Comparison of ENCODE assay signal across 8 mouse cellular contexts in the genomic region with DNA sequence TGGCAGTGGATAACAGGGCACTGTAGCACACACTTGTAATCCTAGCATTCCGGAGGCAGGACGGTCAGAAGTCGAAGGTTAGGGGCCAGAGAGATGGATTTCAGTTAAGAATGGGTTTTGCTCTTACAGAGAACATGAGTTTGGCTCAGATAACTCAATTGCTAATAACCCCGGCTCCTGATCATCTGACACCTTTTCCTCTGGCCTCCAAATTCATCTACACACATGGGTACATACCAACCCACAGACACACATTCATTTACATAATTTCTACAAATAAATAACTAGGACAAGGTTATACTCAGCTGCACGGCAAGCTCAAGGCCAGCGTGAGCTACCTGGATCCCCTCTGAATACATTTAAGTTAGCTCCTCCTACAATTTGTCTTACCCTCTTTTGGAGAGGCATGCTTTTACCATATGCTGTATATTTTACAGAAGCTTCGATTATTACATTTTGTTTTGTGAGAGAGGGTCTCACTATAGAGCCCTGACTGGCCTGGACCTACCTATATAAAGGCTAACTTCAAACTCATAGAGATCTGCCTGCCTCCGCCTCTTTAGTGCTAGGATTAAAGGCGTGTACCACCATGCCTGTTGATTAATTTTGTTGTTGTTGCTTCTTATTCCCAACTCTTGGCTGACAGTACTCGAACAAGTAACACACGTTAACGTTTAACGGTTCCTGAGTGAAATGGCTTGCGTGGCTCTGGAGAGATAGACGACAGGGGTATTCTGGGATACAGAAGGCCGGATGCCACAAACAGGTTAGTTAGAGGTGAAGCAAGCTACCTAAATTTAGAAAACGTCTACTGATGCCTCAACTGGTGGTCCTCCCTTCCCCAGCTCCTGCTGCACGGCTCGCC. TPM values are rescaled to one million over a fixed set of nuclear protein-coding genes. Genes with fewer than 3 reads are reported as not detected.
DNase-seq lines count a peak whose midpoint lies in the region; ATAC-seq and TF ChIP-seq lines count a peak whose summit lies in the region.

No protein-coding gene starts in this region.

- peak overlapping the region; percentile 54 for H3K4me2 ChIP-seq in limb, embryonic 11.5 days (ENCODE audit: low read depth, severe bottlenecking)
- peak overlapping the region; percentile 83 for H3K4me2 ChIP-seq in neural tube, embryonic 15.5 days

- H3K9me3 ChIP-seq in limb, embryonic 11.5 days (ENCODE audit: control insufficient read depth, low read length), result no peaks in the 10 kb centered on the region
- H3K9me3 ChIP-seq in neural tube, embryonic 15.5 days (replicated peaks), result no peaks in the 10 kb centered on the region

- peak overlapping the region; percentile 87 for H3K4me3 ChIP-seq in embryonic fibroblast, embryonic 13.5 days (ENCODE audit: insufficient read depth, low read length)
- H3K4me3 ChIP-seq in limb, embryonic 11.5 days (ENCODE audit: low read depth, low read length), result peak overlapping the region; percentile 78
- peak overlapping the region; percentile 87 for H3K4me3 ChIP-seq in neural tube, embryonic 15.5 days (replicated peaks)

- no peak for ATAC-seq in limb, embryonic 11.5 days (ENCODE audit: insufficient number of reproducible peaks, low FRiP score, low TSS enrichment, low read depth)
- peak; percentile 48; the same call in 1 of the 2 replicates for ATAC-seq in neural tube, embryonic 15.5 days (ENCODE audit: low FRiP score)

- peak; percentile 8 for DNase-seq in retina, embryonic 14.5 days (ENCODE audit: low spot score)
- no peak for DNase-seq in retina, postnatal 1 day
- DNase-seq in limb, embryonic 11.5 days (ENCODE audit: low spot score), result no peak
- no peak for DNase-seq in urinary bladder, postnatal 4 days (ENCODE audit: low spot score in 2 of 2)
- DNase-seq in right cerebral cortex, postnatal 36 days (ENCODE audit: low spot score in 2 of 2), result no peak
- DNase-seq in left cerebral cortex, adult 8-10 months (ENCODE audit: low spot score in 2 of 2), result no peak

- H3K36me3 ChIP-seq in limb, embryonic 11.5 days (ENCODE audit: control insufficient read depth, insufficient read depth, low read length), result no peaks in the 10 kb centered on the region
- H3K36me3 ChIP-seq in neural tube, embryonic 15.5 days, result no peaks in the 10 kb centered on the region

- no peaks in the 10 kb centered on the region for H3K27me3 ChIP-seq in limb, embryonic 11.5 days (ENCODE audit: control insufficient read depth, insufficient read depth, low read length)
- H3K27me3 ChIP-seq in neural tube, embryonic 15.5 days (replicated peaks), result no peaks in the 10 kb centered on the region

- no peak for TF ChIP-seq POLR2A in embryonic fibroblast, embryonic 13.5 days (IDR thresholded peaks at IDR 0.05; ENCODE audit: low read depth, low read length)

- peaks cover 3% of the 10 kb centered on the region; the same call in 1 of the 2 replicates for H3K4me1 ChIP-seq in embryonic fibroblast, embryonic 13.5 days (ENCODE audit: control insufficient read depth, insufficient read depth, low read length)
- H3K4me1 ChIP-seq in limb, embryonic 11.5 days (ENCODE audit: control insufficient read depth, insufficient read depth, low read length), result peaks cover 6% of the 10 kb centered on the region
- H3K4me1 ChIP-seq in neural tube, embryonic 15.5 days, result peaks cover 17% of the 10 kb centered on the region

- TF ChIP-seq CTCF in embryonic fibroblast, embryonic 13.5 days (IDR thresholded peaks at IDR 0.05; ENCODE audit: borderline replicate concordance, insufficient read depth, low read length), result no peak

- peak overlapping the region; percentile 90 for H3K9ac ChIP-seq in limb, embryonic 11.5 days (ENCODE audit: low read length)
- H3K9ac ChIP-seq in neural tube, embryonic 15.5 days (replicated peaks), result peak overlapping the region; percentile 66

- H3K27ac ChIP-seq in embryonic fibroblast, embryonic 13.5 days (ENCODE audit: insufficient read depth, low read length), result no peak overlapping the region
- H3K27ac ChIP-seq in limb, embryonic 11.5 days (replicated peaks; ENCODE audit: low read depth, low read length), result peak overlapping the region; percentile 86
- peak overlapping the region; percentile 66 for H3K27ac ChIP-seq in neural tube, embryonic 15.5 days (replicated peaks)

- 23% methylated on average over 19 of the region's 19 CpGs for WGBS in limb, embryonic 11.5 days
- 25% methylated on average over 19 of the region's 19 CpGs for WGBS in neural tube, embryonic 15.5 days

RNA-seq across cellular contexts. Expression of gene Xrcc2, which starts 0.7 kb away (rescaled TPM):
- 6.6 and 9.0 TPM in 2 replicates for polyA plus RNA-seq in embryonic fibroblast, embryonic 13.5 days (2011; ENCODE audit: insufficient read length, low read depth, missing spikeins)
- polyA plus RNA-seq in limb, embryonic 11.5 days (2014; fragmentation: Nextera tagmentation; extraction: Ambion mirVana), result 13.0 and 14.0 TPM in 2 replicates
- 4.4 and 6.0 TPM in 2 replicates for polyA plus RNA-seq in neural tube, embryonic 15.5 days (2015; fragmentation: Nextera tagmentation; extraction: Ambion mirVana)
- 1 to 10 TPM; 5.8 to 7.3 (median 6.8) TPM for total RNA-seq in left cerebral cortex, adult 8-10 months (2022)

RNA-seq across cellular contexts. Expression of gene Actr3b, which starts 54.9 kb away (rescaled TPM):
- polyA plus RNA-seq in embryonic fibroblast, embryonic 13.5 days (2011; ENCODE audit: insufficient read length, low read depth, missing spikeins), result 1.9 and 2.1 TPM in 2 replicates
- 3.2 and 3.5 TPM in 2 replicates for polyA plus RNA-seq in limb, embryonic 11.5 days (2014; fragmentation: Nextera tagmentation; extraction: Ambion mirVana)
- polyA plus RNA-seq in neural tube, embryonic 15.5 days (2015; fragmentation: Nextera tagmentation; extraction: Ambion mirVana), result 35.7 and 44.2 TPM in 2 replicates
- 100 to 1,000 TPM; 114 to 130 (median 118) TPM for total RNA-seq in left cerebral cortex, adult 8-10 months (2022)
